Mouse (Mus musculus) cerebellum, adult 9-10 months (tissue): ENCODE measurements around the gene Dlg2.

Experiments
- DNase-seq: peaks from one replicate; pipeline ENCODE4 v3.0.0; 2022

Gene Dlg2

DNA sequence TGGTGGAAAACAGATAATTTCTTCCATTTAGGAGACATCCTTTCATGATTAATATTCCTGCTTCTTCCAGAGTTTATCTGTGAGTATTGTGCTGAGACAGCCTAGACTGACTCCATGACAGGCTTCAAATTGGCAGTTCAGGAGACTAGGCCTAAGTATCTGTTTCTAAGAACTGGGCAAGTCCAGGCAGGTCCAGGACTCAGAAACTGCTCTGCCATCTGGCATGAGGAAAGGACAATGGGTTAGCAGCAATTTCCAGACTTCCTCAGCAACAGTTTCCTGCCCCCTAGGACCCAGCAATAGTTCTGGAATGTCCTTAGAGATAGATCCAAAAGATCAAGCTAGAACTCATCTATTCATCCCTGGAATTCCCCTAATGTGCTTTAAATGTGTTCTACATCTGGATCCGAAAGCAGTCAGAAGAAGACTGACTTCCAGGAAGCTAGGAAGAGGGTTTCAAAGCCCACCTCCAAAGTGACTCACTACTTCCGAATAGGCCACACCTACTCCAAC, 64.4 kb downstream of the Dlg2 start:
- no peak for DNase-seq

GRCm38 (mm10) chr7:90553399-90553798, 76.9 kb downstream of the Dlg2 start:
- no peak for DNase-seq

DNA sequence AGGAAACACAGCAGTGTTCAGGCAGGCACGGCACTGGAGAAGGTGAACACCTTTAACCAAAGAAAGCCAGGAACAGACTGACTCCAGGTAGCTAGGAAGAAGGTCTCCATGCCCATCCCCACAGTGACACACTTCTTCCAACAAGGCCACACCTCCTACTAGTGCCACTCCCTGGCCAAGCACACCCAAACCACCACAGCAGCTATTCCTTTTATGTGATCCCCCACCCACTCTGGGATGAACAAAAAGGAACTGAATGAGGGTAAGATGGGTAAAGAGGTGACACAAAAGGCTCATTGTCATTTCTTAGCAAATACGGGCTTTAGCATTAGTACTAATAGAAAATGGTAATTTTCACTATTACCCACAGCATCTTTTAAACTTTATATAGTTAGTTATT, 77.9 kb downstream of the Dlg2 start:
- no peak for DNase-seq

GRCm38 (mm10) chr7:90569130-90569529, 92.7 kb downstream of the Dlg2 start:
- DNase-seq, result no peak

GRCm38 (mm10) chr7:90587795-90588194, 111.3 kb downstream of the Dlg2 start:
- no peak for DNase-seq

DNA sequence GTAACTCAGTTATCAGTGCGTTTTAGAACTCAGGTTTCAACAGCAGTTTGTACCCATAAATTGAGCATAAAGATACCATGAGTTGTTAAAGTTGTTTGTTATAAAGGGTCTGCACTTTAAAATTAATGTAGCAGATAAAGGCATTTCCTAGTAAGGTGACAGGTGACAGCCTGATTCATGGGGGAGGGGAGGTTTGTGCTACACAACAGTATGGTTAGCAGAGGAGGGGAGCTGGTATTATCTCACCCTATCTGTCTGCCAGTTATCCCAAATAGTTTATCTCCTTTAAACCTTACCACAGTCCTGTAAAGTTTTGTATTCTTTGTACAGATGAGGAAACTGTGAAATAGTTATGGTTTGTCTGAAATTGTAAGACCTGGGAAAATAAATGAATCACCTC, 111.8 kb downstream of the Dlg2 start:
- DNase-seq, result no peak

- no peak for DNase-seq
Observed at GRCm38 (mm10) chr7:90609764-90610163, 133.3 kb downstream of the Dlg2 start.

GRCm38 (mm10) chr7:90630546-90630945, 154.1 kb downstream of the Dlg2 start:
- no peak for DNase-seq

- no peak for DNase-seq
Observed at GRCm38 (mm10) chr7:90649512-90649911, 173.0 kb downstream of the Dlg2 start.

DNA sequence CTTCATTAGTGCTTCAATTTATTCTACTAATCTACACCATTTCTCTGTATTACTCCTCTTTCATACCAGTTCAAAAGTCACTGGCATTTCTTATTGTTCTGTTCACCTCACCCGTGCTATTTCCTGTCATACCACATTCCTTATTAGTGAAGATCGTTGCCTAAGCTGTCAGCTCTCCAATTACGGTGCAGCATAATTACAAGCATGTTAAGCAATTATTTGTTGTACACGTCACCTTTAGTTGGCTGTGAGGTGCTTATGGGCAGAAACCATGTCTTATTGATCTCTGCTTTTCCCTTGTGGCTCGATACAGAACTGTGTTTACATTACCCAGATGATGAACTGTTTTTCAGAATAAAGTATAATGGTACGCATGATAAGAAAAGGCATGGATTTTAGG, 174.7 kb downstream of the Dlg2 start:
- DNase-seq, result no peak

- no peak for DNase-seq
Observed at GRCm38 (mm10) chr7:90651611-90652010, 175.1 kb downstream of the Dlg2 start.

- DNase-seq, result no peak
Observed at GRCm38 (mm10) chr7:90658593-90658992, 182.1 kb downstream of the Dlg2 start.

DNA sequence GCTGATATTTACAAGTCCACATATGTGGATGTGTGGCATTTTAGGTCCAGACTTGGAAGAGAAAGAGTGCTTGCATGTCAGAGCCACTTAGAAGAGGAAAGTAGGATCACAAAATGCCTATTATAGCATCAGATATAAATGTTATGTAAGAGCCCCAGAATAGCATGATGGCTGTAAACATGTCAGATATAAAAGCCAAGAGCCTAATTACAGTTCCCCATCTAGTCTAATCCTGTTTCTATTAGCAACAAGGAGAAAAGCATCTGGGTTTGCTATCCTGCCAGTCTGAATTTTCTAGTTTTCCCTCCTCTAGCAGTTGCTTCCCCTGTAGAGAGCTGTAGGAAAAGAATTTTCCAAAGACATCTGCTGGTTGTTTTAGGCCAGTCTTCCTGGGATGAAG, 217.6 kb downstream of the Dlg2 start:
- DNase-seq, result peak; percentile 38

GRCm38 (mm10) chr7:90696181-90696950, 219.9 kb downstream of the Dlg2 start:
- no peak for DNase-seq

DNA sequence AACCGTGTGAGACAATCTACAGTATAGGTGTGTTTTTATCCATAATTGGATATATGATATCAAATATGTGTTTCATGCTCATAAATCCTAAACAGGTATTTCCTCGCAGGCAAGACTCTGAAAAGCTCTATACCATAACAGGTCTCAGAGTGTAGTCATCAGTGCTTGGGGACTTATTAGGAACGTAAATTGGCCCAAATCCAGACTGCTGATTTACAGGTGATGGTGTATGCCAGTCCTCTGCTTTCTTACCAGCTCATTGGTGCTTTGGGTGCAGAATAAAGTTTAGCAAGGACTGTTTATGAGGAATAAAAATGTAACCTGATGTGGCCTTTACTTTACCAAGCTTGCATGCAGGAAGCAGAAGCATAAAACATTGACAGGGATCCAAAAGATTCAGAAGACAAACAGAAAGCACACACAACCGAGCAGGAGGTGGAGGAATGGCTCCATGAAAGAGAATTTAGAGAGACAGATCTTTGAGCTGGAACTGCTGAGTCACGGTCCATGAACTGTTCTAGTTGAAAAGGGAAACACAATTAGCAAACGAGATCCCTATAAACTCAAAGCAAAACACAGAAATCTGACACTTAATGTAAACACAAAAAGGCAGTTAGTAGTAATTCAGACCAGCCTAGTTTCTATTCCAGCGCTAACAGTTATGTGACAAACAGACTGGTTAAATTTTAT, 226.8 kb downstream of the Dlg2 start:
- no peak for DNase-seq

GRCm38 (mm10) chr7:90703951-90704350, 227.5 kb downstream of the Dlg2 start:
- DNase-seq, result no peak

- DNase-seq, result no peak
Observed at GRCm38 (mm10) chr7:90734086-90734485, 257.6 kb downstream of the Dlg2 start.

DNA sequence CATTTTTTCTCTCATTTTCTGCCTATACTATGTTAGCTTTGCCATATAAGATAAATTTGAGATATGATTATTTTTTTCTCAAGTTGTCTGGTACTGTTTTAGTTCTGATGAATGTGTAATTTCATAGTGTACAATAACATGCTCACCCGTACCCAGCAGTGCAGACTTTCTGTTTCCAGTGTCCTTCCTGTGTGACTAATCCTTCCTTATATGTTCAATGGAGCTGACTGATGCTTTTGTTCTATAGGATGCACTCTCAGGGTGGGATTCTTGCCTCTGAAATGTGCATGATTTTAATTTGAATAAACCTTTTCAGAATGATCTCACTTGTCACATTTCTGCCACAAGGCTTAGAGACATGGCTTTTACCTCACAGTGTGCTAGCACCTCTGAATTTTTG, 259.9 kb downstream of the Dlg2 start:
- DNase-seq, result no peak

DNA sequence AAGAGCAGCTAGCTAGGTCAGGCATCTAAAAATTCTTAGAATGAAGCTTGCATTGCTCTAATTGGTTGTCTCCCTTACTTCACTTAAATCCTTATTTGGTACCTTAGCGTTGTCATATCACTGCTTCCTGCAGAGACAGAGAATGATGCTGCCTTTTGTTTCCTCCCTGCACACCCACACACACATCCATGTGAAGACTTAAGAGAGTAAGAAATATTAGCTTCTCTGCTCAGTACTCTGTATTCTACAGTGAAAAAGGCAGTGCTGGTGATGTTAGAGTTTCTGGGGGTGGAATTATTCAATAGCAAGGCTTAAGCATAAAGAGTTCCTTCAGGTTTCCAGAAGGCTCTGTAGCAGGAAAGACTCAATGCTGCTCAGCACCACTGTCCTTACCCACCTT, 272.2 kb downstream of the Dlg2 start:
- DNase-seq, result no peak

DNA sequence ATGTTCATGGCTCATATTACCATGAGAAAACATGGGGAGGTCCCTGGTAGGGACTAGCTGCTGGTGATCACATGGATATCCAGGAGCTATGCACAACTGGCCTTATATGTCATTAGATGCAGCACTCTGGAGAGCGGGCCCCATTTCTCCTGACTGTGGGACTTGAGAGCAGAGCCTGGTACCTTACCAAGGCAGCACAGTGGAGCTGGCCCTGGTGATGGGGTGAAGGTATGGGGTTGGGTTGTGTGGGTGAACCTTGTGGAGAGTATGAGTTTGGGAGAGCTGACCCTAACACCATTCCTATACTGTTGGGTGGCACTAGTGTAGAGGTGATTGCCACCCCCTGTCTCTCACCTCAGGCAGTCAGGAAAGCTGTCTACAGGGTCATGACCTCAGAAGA, 311.5 kb downstream of the Dlg2 start:
- DNase-seq, result no peak

DNA sequence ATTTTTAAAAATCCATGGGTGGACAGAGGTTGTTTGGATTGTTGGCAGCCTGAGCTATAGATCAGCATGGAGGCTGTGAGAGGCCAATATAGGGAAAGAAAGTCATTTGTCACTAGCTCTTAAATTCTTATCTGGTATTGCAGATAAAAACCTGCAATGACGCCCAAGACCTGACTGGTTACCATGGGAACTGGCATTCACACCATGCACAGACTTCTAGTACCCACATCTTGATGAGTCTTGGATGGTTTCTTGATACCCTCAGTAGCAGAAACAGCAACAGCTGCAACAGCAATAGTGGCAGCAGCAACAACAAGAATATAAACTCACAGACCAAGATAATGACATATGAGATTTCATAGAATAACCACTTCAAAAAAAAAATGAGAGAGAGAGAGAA, 315.1 kb downstream of the Dlg2 start:
- DNase-seq, result no peak

DNA sequence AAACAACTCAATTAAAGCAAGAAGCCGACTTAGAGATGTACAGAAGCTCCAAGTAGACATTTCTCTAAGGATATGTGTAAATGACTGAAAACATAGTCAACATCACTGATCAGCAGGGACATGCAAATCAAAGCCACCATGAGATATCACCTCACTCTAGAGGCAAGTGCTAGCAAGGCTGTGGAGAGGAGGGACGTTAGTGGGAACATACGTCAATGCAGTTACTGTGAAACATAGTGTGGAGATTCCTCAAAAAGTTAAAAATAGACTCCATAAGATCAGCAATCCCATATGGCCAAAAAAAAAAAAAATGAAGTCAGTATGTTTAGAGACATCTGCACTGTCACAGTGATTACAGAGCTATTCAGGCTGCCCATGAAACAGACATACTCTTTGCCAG, 349.2 kb downstream of the Dlg2 start:
- DNase-seq, result no peak

DNA sequence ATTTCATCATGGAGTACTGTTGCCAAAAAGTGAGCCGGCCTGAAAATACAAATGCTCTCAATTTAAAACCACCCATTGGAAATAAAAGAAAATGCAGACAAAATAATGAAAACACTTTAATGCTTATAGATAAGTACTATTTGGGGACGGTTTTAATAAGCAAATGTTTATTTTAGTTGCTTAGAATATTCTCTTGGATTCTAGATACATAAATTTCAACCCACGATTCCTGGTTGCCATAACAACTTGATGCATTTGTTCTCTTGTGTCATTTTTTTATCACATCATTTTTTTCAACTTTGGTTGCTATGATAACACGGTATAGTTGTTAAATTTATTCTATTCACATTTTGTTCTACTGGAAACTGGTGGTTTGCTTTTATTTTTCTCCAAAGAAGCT, 364.8 kb downstream of the Dlg2 start:
- DNase-seq, result no peak
